Mouse (Mus musculus) limb, embryonic 15.5 days (tissue): ENCODE measurements around the gene Zfp629. TPM values are rescaled to one million over a fixed set of nuclear protein-coding genes. Genes with fewer than 3 reads are reported as not detected.

Experiments used
- polyA plus RNA-seq: library from polyadenylated mRNA; unstranded; fragments of >200 nt; fragmentation: Nextera tagmentation; extraction: Ambion mirVana; gene quantifications from 2 replicates; pipeline ENCODE4 v1.2.1, GENCODE M21; 2015

The Zfp629 gene
- polyA plus RNA-seq, 1 experiment from 2014 or later: 11.7 TPM

Other genes starting within 250 kb of the Zfp629 start
- gene Zfp747, start 239.7 kb downstream of the Zfp629 start, polyA plus RNA-seq: 9.4 and 10.1 TPM in 2 replicates
- 5.6 and 6.5 TPM in 2 replicates for gene 9130019O22Rik, start 228.6 kb downstream of the Zfp629 start, polyA plus RNA-seq
- 7.5 and 8.1 TPM in 2 replicates for gene E430018J23Rik, start 222.2 kb downstream of the Zfp629 start, polyA plus RNA-seq
- gene Zfp764, start 209.0 kb downstream of the Zfp629 start, polyA plus RNA-seq: 9.7 and 9.8 TPM in 2 replicates
- gene Zfp688, start 193.7 kb downstream of the Zfp629 start, polyA plus RNA-seq: 22.9 and 24.0 TPM in 2 replicates
- 9.4 and 9.8 TPM in 2 replicates for gene Zfp689, start 166.6 kb downstream of the Zfp629 start, polyA plus RNA-seq
- 37.4 and 45.2 TPM in 2 replicates for gene Prr14, start 156.2 kb downstream of the Zfp629 start, polyA plus RNA-seq
- 13.7 and 16.0 TPM in 2 replicates for gene Fbrs, start 136.6 kb downstream of the Zfp629 start, polyA plus RNA-seq
- 37.6 and 40.0 TPM in 2 replicates for gene Srcap, start 103.8 kb downstream of the Zfp629 start, polyA plus RNA-seq
- 12.3 and 13.1 TPM in 2 replicates for gene Gm42715, start 96.2 kb downstream of the Zfp629 start, polyA plus RNA-seq
- gene Tmem265, start 54.4 kb downstream of the Zfp629 start, polyA plus RNA-seq: 8.7 and 12.1 TPM in 2 replicates
- gene Phkg2, start 42.5 kb downstream of the Zfp629 start, polyA plus RNA-seq: 39.3 and 41.5 TPM in 2 replicates
- 4.2 and 7.2 TPM in 2 replicates for gene Ccdc189, start 27.2 kb downstream of the Zfp629 start, polyA plus RNA-seq
- gene Rnf40, start 27.0 kb downstream of the Zfp629 start, polyA plus RNA-seq: 42.9 and 46.1 TPM in 2 replicates
- gene Bcl7c, start 93.1 kb upstream of the Zfp629 start, polyA plus RNA-seq: 81.1 and 90.5 TPM in 2 replicates
- 25.3 and 28.7 TPM in 2 replicates for gene Ctf1, start 96.9 kb upstream of the Zfp629 start, polyA plus RNA-seq
- gene Ctf2, start 116.4 kb upstream of the Zfp629 start, polyA plus RNA-seq: 0.19 and 0.44 TPM in 2 replicates
- gene Fbxl19, start 128.7 kb upstream of the Zfp629 start, polyA plus RNA-seq: 4.3 and 4.4 TPM in 2 replicates
- 23.6 and 26.5 TPM in 2 replicates for gene Orai3, start 154.0 kb upstream of the Zfp629 start, polyA plus RNA-seq
- 18.6 and 21.7 TPM in 2 replicates for gene Setd1a, start 160.9 kb upstream of the Zfp629 start, polyA plus RNA-seq
- gene Gm49388, start 169.8 kb upstream of the Zfp629 start, polyA plus RNA-seq: not detected in 2 replicates
- gene Hsd3b7, start 184.8 kb upstream of the Zfp629 start, polyA plus RNA-seq: 18.7 and 23.8 TPM in 2 replicates
- 72.5 and 79.5 TPM in 2 replicates for gene Stx4a, start 208.5 kb upstream of the Zfp629 start, polyA plus RNA-seq
- gene Stx1b, start 208.8 kb upstream of the Zfp629 start, polyA plus RNA-seq: 3.6 and 3.8 TPM in 2 replicates